Mouse (Mus musculus) frontal cortex, postnatal 25 days (tissue): ENCODE measurements at regions not wholly inside any gene's neighbourhood (a gene's known extent, or its start where the extent isn't known, plus 50 kb on each side); places are given as distances from the start of the nearest gene placed in this dataset.
"Not testable (repeated sequence)": the region's sequence is repeated elsewhere in the genome, so short reads cannot be mapped to it uniquely, and the experiment has no call there.

Experiments
- DNase-seq, 2 experiments: peaks; one replicate each; pipeline ENCODE4 v3.0.0; 2022; ENCODE audit warnings: low spot score in 2 of 2

DNA sequence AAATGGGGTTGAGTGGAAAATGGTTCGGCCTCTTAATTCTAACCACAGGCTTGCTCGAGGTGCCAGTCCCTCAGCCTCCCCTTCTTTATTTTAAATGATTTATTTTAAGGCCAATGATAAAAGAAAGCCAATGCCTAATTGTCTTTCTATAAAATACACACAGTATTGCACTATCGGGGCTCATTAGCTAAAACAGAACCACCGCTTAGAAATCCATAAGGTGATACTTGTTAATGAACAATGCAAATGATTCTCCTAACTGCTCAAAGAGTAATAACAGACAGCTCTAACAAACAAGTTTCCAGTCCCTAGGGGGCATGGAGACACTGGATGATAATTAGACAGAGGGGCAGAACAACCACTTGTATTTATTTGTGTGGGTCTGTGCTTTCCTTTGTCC lies 58.8 kb downstream of the Emx2 start:
- DNase-seq: no peak

DNA sequence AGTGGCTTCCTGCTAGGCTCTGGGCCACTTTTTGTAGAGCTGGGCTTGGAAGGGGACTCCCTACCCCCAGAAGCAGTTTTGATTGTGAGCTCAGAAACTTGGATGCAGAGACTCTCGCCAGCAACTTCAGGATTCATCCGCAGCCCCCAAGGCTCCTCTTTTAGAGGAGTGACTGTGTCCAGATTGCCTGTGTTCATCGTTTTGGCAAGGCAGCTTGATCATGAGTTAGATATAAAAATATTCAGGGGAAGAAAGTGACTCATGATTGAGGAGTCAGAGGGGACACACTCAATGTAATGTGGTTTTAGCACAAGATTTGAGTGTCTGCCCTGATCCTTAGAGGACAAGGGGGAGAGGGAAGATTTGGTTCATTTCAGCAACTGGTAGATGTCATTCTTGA lies 61.0 kb downstream of the Emx2 start:
- no peak for DNase-seq

DNA sequence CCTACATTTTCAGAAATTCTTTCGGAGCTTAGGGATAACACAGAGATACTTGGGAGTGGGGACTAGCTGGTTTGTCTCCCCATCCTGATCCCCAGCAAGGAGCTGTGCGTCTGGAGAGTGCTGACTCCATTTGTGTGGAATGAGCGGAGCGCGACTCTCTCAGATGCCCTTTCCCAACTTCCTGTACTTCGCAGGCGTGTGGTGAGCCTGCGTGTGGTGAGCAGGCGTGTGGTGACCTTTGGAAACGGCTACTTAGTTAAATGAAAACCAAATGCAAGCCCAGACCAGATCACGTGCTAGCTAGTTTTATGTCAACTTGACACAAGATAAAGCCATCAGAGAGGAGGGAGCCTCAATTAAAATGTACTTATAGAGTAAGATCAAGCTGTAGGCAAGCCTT lies 64.0 kb downstream of the Emx2 start:
- no peak for DNase-seq

DNA sequence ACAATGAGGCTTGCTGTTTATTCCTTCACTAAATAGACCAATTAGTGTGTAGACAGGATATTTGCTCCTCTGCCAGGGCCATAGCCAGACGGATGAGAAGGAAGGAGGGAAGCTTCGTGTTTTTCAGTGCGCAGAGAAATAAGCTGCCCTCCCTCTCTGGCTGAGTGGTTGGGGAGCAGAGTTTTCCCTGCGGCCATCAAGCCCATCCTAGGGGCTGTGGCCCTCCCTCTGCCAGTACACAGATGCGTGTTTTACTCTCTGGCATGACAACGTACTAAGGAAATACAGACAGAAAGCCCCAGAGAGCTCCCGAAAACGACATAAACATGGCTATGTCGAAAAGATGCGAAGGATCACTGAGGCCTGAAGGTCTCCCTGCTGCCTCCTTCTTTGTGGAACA lies 65.2 kb downstream of the Emx2 start:
- DNase-seq: no peak

DNA sequence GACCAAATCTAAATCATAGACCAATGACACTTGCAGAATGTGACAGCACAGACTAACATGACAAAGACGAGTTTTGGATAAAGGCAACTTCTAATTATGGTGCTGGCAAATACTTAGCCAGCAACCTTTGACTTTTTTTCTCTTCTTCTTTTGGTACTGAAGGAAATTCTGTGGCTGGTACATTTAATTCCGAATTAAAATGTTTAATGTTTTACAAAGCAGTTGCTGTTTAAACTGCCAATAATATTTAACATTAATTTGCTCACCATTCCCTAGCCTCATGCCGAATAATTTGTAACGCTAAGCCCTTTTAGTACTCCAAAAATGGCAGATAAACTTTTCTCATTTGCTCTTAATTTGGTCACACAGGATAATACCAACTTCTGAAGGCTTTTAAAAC lies 105.9 kb downstream of the Emx2 start:
- no peak for DNase-seq

DNA sequence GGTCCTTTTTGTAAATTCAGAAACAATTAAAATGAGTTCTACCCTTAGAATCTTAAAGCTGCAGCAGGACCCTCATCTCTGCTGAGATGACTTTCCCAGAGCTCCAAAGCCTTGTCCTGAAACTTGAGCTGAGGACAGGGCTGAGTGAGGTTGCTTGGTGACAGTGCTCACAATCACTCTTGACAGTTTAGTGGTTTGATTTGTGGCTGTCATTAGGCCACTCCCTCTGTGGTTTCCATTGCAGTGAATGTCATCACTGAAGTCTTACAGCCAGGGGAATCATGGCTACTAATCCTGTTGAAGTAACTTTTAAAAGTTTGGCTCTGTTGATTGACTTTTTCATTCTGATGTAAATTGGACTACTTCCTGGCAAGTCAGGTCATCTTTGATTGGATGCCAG lies 110.7 kb downstream of the Emx2 start:
- no peak for DNase-seq

DNA sequence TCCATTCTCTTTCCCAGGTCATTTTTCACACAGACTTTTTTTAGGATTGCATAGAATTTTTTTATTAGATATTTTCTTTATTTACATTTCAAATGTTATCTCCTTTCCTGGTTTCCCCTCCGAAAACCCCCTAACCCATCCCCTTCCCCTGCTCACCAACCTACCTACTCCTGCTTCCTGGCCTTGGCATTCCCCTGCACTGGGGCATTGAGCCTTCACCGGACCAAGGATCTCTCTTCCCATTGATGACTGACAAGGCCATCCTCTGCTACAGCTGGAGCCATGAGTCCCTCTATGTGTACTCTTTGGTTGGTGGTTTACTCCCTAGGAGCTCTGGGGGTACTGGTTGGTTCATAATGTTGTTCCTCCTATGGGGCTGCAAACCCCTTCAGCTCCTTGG lies 111.4 kb downstream of the Emx2 start:
- DNase-seq: not testable (repeated sequence)

DNA sequence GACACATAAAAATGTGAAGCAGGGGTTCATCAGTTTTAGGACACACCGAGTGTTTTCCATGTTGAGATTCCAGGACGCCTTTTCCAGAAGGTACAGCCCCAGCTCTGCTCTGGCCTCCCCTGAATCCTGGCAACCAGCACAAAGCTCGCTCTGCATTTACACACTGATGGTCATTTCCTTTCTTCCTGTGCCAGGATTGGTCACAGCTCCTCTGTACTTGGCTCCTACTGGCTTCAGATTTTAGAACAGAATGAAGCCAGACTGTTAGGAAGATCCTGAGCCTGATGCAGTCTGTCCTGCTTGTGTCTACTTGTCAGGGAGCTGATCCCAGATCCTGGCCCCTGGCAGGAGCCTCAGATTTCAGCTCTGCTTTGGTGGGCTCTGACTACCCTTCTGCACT lies 116.2 kb downstream of the Emx2 start:
- no peak for DNase-seq

DNA sequence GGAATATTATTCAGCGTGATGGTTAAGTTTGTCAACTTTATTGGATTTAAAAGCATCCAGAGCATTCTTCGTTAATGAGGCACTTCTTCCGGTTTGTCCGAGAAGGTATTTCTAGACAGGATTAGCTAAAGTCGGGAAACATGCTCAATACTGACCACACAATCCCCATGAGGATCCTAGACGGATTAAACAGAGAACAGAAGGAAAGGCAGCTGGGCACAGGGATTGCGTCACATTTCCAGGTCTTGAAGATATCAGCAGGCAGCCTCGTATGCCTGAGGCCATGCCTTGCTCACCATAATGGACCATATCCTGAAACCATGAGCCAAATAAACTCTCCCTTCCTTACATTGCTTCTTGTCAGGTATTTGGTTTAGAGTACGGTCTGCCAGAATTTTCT lies 119.7 kb downstream of the Emx2 start:
- no peak for DNase-seq

DNA sequence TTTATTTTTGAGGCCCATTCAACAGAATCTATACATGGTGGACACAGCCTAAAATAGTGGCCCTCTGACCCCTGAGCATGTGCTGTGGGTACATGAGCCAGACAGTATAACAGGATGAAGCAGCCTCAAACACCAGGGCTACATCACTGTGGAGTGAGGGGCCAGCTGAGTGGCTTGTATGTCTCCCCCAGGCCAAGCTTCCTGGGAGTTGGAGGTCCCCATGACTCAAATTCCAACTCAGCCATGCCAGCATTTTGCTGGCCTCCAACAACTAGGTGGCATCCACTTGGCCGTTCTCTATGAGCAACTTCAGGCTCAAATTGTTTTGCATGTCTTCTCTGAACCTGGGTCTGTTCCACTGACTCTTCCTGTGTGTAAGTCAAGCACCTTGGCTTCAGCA lies 121.5 kb downstream of the Emx2 start:
- DNase-seq: no peak

DNA sequence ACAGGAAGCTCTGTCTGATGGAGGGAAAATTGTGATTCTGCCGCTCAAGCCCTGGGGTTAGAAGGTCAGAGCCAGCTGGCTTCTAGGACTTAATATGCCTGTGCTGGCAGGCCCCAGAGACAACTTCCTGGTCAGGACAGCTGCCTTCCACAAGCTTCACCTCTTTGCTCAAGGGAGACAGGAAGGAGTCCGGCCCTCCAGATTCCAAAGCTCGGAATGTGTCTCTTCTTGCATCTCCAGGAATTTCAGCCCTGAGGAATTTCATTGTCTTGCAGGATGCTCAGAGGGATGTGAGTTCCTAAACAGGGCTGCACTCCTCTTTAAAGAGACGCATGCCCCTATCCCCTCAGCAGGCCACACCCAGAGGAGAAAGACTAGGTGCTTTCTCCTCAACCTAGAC lies 127.7 kb downstream of the Emx2 start:
- no peak for DNase-seq

DNA sequence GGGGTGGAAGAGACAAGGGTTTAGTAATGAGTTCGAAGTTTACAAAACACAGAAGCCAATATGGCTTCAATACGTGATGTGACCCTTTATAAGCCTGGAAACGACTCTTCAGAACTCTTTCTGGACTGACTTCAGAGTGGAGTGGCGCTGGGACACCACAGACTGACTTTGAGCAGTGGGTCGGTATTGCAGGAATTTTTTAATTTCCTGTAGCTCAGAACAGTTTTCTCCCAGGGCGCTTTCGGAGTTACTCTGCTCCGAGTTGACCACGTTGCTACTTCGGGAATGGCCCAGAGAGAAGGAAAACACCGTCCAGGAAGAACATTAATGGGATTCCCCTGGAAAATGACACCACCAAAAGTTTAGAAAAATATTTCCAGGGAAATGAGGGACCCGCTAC lies 129.1 kb downstream of the Emx2 start:
- no peak for DNase-seq

DNA sequence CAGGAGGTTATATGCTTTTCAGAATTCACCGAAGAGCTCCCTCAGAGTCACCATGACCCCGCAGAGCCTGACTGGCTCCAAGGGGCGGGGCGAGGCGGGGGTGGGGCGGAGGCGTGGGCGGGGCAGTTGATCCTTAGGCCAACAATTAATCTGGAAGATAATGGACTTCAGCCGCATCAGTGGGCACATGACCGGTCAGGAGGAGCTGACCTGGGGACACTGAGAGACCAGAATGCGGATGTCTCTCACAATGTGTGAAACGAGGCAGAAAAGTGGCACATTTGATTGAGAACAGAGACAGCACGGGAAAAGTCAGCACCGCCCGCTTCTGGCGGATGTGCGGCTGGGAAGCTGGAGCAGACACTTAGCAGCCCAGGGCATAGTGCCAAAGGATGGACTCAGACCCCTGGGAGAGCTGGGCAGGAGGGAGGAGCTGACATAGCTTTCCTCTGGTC lies 129.9 kb downstream of the Emx2 start:
- no peak for DNase-seq

DNA sequence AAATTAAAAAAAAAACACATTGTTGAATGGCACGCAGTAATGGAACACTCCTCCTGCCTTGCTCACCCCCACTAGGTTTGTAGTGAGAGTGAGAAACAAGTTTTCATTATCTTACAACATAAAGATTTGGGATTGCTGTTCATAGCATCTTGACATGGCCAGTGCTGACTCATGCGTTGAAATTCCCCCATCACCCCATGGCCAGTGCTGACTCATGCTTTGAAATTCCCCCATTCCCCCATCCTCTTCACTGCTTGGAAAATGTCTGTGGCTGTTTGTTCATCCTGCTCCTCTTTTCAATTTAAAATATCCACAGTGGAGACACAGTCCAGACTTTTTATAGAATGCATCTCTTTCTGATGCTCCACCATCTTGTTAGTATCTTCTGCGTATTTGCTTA lies 131.8 kb downstream of the Emx2 start:
- DNase-seq: no peak

DNA sequence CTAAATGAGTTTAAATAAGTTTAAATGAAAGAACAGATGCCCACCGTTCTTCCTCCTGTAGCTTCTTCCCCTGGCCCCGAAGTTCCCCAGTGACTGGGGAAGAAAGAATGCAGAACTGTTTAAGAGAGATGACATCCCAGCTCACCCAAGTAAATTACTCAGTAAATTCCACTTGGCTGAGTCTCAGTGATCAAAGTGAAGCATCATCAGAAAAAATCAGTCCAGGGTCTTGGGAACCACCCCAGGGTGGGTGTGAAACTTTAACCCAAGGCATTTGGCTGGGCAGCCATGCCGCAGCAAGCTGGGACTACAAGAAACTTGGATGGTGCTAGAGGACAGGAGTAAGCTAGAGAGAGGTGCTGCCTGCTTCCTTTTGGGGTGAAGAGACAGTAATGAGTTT lies 133.9 kb downstream of the Emx2 start:
- no peak for DNase-seq

DNA sequence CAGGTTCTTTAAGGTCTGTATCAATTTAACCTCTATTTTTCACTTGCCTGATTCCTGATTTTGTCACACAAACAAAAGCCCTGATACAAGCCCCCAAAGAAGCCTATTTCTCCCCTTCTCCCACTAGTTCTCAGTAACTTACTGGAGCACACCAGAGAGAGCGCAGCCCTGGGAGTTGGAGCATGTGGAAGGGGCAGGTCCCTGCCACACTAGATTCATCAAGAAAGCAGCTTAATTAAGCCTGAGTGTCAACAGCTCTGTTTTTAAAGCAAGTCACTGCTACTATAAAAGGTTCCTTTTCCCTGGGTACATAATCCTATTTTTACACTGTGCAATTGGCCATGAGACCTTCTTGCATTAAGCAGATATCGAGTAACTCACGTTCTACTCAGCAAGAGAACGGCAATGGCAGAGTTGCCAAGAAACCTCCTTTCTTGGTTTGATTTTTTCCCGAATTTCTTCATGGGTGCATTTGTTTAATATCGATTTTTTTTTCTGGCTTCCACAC lies 166.2 kb downstream of the Emx2 start:
- DNase-seq: no peak

DNA sequence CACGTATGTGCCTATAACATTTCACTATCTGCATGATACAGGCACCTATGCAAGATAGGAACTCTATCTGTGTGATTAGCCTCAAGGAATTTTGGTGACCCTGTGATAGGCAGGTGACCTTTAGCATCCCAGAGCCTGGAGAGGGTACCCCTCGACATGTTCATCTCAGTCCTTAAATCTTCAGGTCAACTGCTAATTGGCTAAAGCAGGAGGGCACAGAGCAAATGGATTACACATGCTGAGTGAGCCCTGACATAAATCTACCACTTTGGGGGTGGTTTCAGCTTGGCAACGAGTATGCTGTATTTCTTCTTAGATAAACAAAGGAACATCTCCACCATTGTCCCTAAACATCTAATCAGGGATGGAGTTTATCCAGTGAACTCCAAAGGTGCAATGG lies 169.5 kb downstream of the Emx2 start:
- DNase-seq: no peak

DNA sequence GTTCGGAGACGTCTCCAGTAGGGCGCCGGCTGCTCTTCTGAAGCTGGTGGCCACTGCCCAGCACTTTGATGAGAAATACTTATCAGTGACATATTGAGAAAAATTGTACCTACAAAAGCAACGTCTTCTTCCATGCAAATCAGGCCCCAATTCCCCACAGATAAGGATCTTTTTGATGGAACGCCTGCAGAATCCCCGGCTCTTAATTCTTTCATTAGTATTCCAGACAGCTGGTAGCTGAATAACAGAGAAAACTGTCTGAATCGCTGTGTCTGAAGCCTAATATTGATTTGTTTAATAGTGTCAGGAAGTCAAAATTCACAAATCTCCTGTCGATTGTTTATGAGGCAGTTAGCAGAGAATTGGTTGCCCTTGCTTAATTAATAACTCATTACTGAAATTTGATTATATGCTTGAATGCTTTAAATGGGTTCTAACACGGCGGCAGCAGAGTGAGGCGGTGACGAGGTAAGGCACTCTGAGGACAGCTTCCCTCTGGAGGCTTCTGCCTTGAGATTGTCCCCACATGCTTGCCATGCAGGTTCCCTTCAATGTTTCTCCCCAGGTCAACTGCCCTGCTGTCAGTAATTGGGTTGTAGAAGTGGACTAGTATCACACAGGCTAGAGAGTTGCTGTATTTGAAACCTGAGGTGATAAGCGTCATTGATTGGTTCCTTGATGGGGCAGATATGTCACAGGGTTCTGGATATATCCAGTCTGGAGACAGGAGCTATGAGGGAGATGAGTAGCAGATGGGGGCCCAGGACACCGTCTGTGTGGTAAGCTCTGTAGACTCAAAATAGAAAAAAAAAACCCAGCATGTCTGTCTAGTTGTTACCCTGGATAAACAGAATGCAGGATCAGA lies 170.4 kb downstream of the Emx2 start:
- no peak for DNase-seq

DNA sequence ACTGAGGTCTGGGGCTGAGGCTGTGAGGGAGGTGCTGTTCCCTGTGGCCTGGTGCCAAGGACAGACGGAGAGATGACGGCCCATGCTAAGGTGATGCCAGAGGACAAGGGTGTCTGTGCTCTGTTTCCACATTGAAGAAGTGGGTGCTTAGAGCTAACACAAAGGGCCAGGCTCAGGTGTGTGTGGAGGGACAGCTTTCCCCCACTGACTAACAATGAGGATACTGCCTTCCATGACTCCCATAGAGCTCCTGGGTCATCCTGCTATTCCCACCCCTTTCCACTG lies 170.9 kb downstream of the Emx2 start:
- DNase-seq: no peak

DNA sequence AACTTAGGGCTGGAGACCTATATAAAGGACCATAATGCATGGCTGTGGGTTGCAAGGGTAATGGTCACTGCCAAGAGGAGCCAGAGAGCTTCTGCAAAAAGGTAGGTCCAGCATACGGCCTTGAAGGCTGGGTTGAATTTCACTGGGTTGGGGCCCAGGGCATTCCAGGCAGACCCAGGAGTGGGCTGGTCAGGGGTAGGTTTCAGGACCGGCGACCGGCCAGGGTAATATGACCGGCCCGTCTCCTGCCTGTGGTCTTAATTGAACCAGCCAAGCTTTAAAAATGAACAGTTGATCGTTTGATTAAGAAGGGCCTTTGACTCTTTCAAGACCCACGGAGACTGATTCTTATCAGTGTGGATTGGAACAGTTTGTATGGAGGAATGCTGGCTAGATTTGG lies 171.9 kb downstream of the Emx2 start:
- no peak for DNase-seq

DNA sequence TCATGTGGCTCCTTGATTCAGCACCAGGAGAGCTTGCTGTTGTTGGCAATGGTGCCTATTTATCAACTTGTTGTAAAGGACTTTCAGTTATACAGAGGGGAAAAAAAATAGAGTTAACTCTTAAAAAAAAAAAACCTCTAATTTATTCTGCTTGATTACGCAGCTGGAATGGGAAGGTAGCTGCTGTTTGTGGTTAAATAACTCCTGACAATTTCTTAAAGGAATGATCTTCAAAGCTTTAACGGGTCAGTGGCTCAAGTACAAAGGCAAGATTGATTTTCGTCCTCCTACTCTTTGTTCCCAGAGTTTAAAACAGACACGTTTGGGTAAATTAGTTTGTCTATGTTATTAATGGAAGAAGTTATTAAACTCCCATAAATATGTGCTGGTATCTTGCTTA lies 172.5 kb downstream of the Emx2 start:
- no peak for DNase-seq

DNA sequence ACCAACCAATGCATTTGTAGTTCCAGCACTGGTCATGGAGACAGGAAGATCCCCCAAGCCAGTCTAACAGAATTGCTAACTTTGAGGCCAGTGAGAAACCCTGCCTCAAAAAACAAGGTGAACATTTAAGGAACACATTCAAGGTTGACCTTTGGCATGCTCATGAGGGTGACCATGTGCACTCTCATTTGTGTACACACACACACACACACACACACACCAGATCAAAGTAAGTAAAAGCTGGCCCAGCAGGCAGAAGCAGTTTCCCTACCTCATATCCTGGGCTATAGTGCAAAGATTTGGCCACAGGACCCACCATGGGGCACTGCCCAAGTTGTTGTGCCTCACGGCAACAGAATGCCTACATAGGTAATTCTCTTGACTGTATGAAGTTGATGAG lies 173.4 kb downstream of the Emx2 start:
- no peak for DNase-seq

DNA sequence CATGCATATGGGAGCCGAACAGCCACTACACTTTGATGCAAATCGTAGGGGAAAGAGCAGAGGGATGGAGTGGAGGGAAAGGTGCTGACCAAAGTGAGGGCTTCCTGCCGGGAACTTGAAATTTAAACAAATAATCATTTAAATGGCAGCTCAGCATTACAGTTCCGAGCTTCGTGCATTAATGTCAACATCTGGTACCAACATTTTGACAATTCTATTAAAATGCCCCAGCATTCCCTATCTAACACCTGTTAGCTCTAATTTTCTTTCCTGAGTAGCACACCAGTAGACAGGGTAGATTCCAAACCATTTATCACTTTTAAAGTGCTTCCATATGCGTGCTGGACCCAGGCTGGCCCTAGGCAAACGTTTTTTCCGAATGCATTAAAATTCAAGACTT lies 178.1 kb downstream of the Emx2 start:
- DNase-seq: no peak

DNA sequence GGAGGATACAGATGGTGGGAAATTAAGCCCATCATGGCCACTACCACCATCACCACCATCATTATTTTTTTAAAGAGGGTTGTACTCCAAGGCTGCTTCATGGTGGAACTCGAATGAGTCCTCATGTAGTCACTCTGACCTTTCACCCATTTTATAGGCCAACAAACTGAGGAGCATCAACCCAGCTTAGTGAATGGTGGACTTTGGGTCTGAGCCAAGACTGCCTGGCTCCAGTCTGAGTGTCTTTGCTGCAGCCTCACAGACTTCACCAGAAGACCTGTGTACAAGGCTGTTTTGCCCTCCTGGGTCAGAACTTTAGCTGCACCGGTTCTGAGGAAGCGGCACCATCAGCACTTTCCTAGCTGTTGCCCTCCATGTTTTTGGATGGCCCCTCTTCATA lies 184.4 kb downstream of the Emx2 start:
- no peak for DNase-seq
